Mouse (Mus musculus) myocyte (in vitro differentiated cells): ENCODE measurements around the gene Erf. TPM values are rescaled to one million over a fixed set of nuclear protein-coding genes. Genes with fewer than 3 reads are reported as not detected.
A peak's percentile ranks its signal among the peaks of the same experiment; 100 is the strongest.

ENCODE experiments used
- H3K27me3 ChIP-seq: one replicate; pipeline ENCODE4 v1.6.1; 2011; ENCODE audit not compliant: control insufficient read depth, insufficient read depth, insufficient read length
- H3K36me3 ChIP-seq: one replicate; pipeline ENCODE4 v1.6.1; 2011; ENCODE audit not compliant: control insufficient read depth, insufficient read depth
- H3K4me2 ChIP-seq: one replicate; pipeline ENCODE4 v1.6.1; 2011; ENCODE audit warnings: low read depth, control low read depth
- H3K4me3 ChIP-seq: one replicate; pipeline ENCODE4 v1.5.1; 2011; ENCODE audit warnings: mild to moderate bottlenecking, control low read depth, moderate library complexity
- H3K79me2 ChIP-seq: one replicate; pipeline ENCODE4 v1.6.1; 2011; ENCODE audit not compliant: control insufficient read depth, insufficient read depth
- H3ac ChIP-seq: one replicate; pipeline ENCODE4 v1.6.1; 2011; ENCODE audit not compliant: control insufficient read depth, insufficient read length
- CEBPB ChIP-seq: IDR thresholded peaks from 2 replicates; pipeline ENCODE4 v1.6.1; 2011; ENCODE audit warnings: mild to moderate bottlenecking, moderate library complexity; ENCODE audit not compliant: poor library complexity, insufficient read depth, severe bottlenecking
- E2F4 ChIP-seq: IDR thresholded peaks from one replicate; pipeline ENCODE4 v1.6.1; 2011; ENCODE audit warnings: mild to moderate bottlenecking, control low read depth, moderate library complexity; ENCODE audit not compliant: insufficient read depth
- MAX ChIP-seq: IDR thresholded peaks from one replicate; pipeline ENCODE4 v1.6.1; 2011; ENCODE audit warnings: low read depth, mild to moderate bottlenecking, control low read depth
- MYOD1 ChIP-seq, 3 experiments: IDR thresholded peaks; one replicate each; pipeline ENCODE4 v1.6.1; 2011; ENCODE audit warnings: control low read depth in 2 of 3, low read depth in 2 of 3, mild to moderate bottlenecking in 2 of 3, moderate library complexity in 1 of 3; ENCODE audit not compliant: insufficient read length in 2 of 3, control insufficient read depth in 1 of 3
- MYOG ChIP-seq, 3 experiments: IDR thresholded peaks; one replicate each; pipeline ENCODE4 v1.6.1; 2011; ENCODE audit warnings: control low read depth in 2 of 3, low read depth in 2 of 3, mild to moderate bottlenecking in 2 of 3; ENCODE audit not compliant: insufficient read length in 2 of 3, control insufficient read depth in 1 of 3, insufficient read depth in 1 of 3
- POLR2A ChIP-seq: IDR thresholded peaks from one replicate; pipeline ENCODE4 v1.6.1; 2011; ENCODE audit warnings: low read depth, mild to moderate bottlenecking, control low read depth, moderate library complexity; ENCODE audit not compliant: insufficient read length
- POLR2AphosphoS2 ChIP-seq: IDR thresholded peaks from one replicate; pipeline ENCODE4 v1.6.1; 2011; ENCODE audit warnings: low read depth, control low read depth; ENCODE audit not compliant: insufficient read length
- REST ChIP-seq: IDR thresholded peaks from one replicate; pipeline ENCODE4 v1.6.1; 2011; ENCODE audit warnings: mild to moderate bottlenecking, control low read depth, moderate library complexity; ENCODE audit not compliant: insufficient read depth, insufficient read length
- SRF ChIP-seq: IDR thresholded peaks from one replicate; pipeline ENCODE4 v1.6.1; 2011; ENCODE audit warnings: low read depth; ENCODE audit not compliant: control insufficient read depth, insufficient read length
- TCF12 ChIP-seq: IDR thresholded peaks from one replicate; pipeline ENCODE4 v1.6.1; 2011; ENCODE audit warnings: mild to moderate bottlenecking, control low read depth; ENCODE audit not compliant: poor library complexity, insufficient read depth, severe bottlenecking
- TCF3 ChIP-seq: IDR thresholded peaks from one replicate; pipeline ENCODE4 v1.6.1; 2011; ENCODE audit warnings: low read depth, control low read depth; ENCODE audit not compliant: insufficient read length
- USF1 ChIP-seq: IDR thresholded peaks from one replicate; pipeline ENCODE4 v1.6.1; 2011; ENCODE audit warnings: low read depth, mild to moderate bottlenecking, control low read depth, moderate library complexity
- polyA plus RNA-seq: library from polyadenylated mRNA; unstranded; fragments of >200 nt; fragmentation: generic; extraction: Trizol; gene quantifications from one replicate; pipeline ENCODE4 v1.2.1, GENCODE M21; 2012; ENCODE audit warnings: missing spikeins

The Erf gene
- polyA plus RNA-seq, 1 experiment = 42.5 TPM

GRCm38 (mm10) chr7:25241062-25241461 is 9.5 kb downstream of the Erf start:
- Histone ChIP-seq H3K4me3 (no peak overlapping the region), H3ac (no peak overlapping the region), H3K36me3 (no peaks in the 10 kb centered on the region), H3K27me3 (no peaks in the 10 kb centered on the region), H3K4me2 (no peak overlapping the region), H3K79me2 (peaks cover 32% of the 10 kb centered on the region)
- no peak for TF ChIP-seq E2F4
- TF ChIP-seq POLR2A = peak; percentile 31
- peak; percentile 60 for TF ChIP-seq POLR2AphosphoS2
- no peak for TF ChIP-seq MYOD1 (IDR thresholded peaks at IDR 0.05; ENCODE audit: control insufficient read depth in 1 of 3, insufficient read length in 2 of 3, low read depth in 2 of 3)
- no peak for TF ChIP-seq MYOG (IDR thresholded peaks at IDR 0.05; ENCODE audit: control insufficient read depth in 1 of 3, insufficient read depth in 1 of 3, insufficient read length in 2 of 3, low read depth in 2 of 3)

- H3ac ChIP-seq = no peak overlapping the region
- no peak overlapping the region for H3K4me2 ChIP-seq
- no peaks in the 10 kb centered on the region for H3K27me3 ChIP-seq
- TF ChIP-seq MYOD1 (IDR thresholded peaks at IDR 0.05; ENCODE audit: control insufficient read depth in 1 of 3, insufficient read length in 2 of 3, low read depth in 2 of 3) (no peak), TCF12 (no peak), CEBPB (no peak), SRF (no peak), REST (no peak), E2F4 (no peak), TCF3 (no peak), POLR2A (no peak), MAX (no peak), MYOG (IDR thresholded peaks at IDR 0.05; ENCODE audit: control insufficient read depth in 1 of 3, insufficient read depth in 1 of 3, insufficient read length in 2 of 3, low read depth in 2 of 3) (no peak), POLR2AphosphoS2 (no peak), USF1 (no peak)
- peaks cover 32% of the 10 kb centered on the region for H3K79me2 ChIP-seq
- no peak overlapping the region for H3K4me3 ChIP-seq
- H3K36me3 ChIP-seq = no peaks in the 10 kb centered on the region
These were observed 9.9 kb downstream of the Erf start for GRCm38 (mm10) chr7:25240631-25241030.

DNA sequence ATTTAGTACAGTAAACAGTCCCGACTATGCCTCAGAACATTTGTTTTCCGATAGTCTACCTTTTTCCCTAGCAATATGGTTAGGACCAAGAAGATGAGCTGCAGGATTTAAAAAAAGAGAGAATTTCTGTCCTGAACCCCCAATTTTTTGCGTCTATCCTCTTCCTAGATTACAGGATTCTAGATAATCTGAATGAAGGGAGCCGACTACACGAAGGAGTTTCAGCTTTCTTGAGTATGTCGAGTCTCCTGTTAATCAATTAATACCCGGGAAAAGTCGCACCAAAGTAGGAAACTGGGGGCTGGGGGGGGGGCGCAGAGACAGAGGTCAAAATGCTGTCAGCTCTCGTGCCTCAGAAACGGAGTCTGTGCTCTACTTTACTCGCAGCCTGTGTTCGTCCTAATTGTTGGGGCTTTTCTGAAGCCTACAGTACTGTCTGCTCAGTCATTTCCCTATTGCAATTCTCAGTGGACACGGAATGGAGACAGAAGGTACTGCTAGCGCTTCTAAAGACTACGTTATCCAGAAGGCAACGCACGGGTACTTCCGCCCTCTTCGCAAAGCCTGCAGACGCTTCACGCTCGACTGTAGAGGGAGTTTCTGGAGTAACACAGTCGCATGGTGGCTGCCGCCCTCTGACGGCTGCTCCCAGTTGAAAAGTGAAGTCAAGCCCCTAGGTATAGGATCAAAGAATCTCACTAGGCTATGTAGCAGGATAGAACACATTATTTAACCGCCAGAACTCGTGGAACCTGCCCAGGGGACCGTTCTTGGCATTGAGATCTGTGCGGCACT is 11.5 kb downstream of the Erf start:
- Histone ChIP-seq H3K27me3 (no peaks in the 10 kb centered on the region), H3K4me3 (peak overlapping the region; percentile 40), H3K79me2 (peaks cover 37% of the 10 kb centered on the region), H3K36me3 (peaks cover 3% of the 10 kb centered on the region), H3K4me2 (peak overlapping the region; percentile 93), H3ac (no peak overlapping the region)
- TF ChIP-seq POLR2AphosphoS2 = peak; percentile 82
- no peak for TF ChIP-seq MYOD1 (IDR thresholded peaks at IDR 0.05; ENCODE audit: control insufficient read depth in 1 of 3, insufficient read length in 2 of 3, low read depth in 2 of 3)
- TF ChIP-seq TCF3 = no peak
- peak; percentile 49 for TF ChIP-seq POLR2A

DNA sequence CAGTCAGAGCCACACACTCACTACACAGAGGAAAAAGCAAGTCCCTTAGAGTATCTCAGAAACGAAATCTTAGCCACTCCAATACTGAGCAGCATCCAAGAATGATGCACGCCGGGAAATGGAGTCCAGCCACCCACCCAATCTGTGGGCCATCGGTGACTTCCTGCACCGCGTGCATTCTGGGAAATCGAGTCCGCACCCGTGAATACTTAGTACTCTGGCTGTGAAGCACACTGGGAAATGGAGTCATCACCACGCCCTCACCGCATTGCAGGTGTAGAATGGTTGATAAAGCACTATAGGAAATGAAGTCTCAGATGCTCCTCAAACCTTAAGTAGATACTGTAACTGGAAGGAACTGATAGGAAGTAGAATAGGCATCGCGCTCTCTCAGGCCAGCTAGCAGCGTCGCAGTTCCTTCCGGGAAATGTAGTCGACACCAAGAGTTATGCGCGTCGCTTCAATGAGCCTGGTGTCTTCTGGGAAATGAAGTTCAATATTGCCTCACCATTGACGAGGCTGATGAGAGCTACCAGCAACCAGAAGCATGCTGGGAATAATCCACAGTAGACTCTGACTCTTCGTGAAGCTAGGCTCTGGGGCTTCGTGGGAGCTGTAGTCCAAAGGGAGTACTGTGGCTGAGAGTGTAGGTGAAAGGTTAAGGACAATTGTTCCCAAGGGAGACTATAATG is 12.4 kb downstream of the Erf start:
- Histone ChIP-seq H3K79me2 (peaks cover 37% of the 10 kb centered on the region), H3ac (peak overlapping the region; percentile 84), H3K4me2 (peak overlapping the region; percentile 93), H3K27me3 (no peaks in the 10 kb centered on the region), H3K36me3 (peaks cover 3% of the 10 kb centered on the region), H3K4me3 (peak overlapping the region; percentile 40)
- TF ChIP-seq CEBPB (peak; percentile 71; the same call in 1 of the 2 replicates), USF1 (no peak), MYOD1 (IDR thresholded peaks at IDR 0.05; ENCODE audit: control insufficient read depth in 1 of 3, insufficient read length in 2 of 3, low read depth in 2 of 3) (no peak), MAX (no peak), E2F4 (no peak), MYOG (IDR thresholded peaks at IDR 0.05; ENCODE audit: control insufficient read depth in 1 of 3, insufficient read depth in 1 of 3, insufficient read length in 2 of 3, low read depth in 2 of 3) (no peak), TCF12 (no peak), SRF (no peak), TCF3 (no peak), REST (no peak), POLR2AphosphoS2 (peak; percentile 77), POLR2A (peak; percentile 41)
